Mouse (Mus musculus) midbrain, embryonic 15.5 days (tissue): Measurements from ENCODE around the gene Gm10718. TPM values are rescaled to one million over a fixed set of nuclear protein-coding genes. Genes with fewer than 3 reads are reported as not detected.
"Not testable (repeated sequence)": the region's sequence is repeated elsewhere in the genome, so short reads cannot be mapped to it uniquely, and the experiment has no call there.

Experiments used
- ATAC-seq: fragments of 200-750 bp; cut with Nextera tagmentation; replicated peaks from 2 replicates; pipeline ENCODE4 v1.8.0; 2017; ENCODE audit warnings: moderate TSS enrichment
- H3K27ac ChIP-seq: fragments of 300-500 bp; sonication (generic); 2 replicates; pipeline ENCODE4 v1.5.1; 2015; ENCODE audit warnings: mild to moderate bottlenecking, inconsistent platforms
- H3K27me3 ChIP-seq: fragments of 300-500 bp; sonication (generic); replicated peaks from 2 replicates; pipeline ENCODE4 v1.6.1; 2015; ENCODE audit warnings: inconsistent platforms
- H3K36me3 ChIP-seq: fragments of 300-500 bp; sonication (generic); replicated peaks from 2 replicates; pipeline ENCODE4 v1.6.1; 2015; ENCODE audit warnings: inconsistent platforms
- H3K4me1 ChIP-seq: fragments of 300-500 bp; sonication (generic); 2 replicates; pipeline ENCODE4 v1.6.1; 2015; ENCODE audit warnings: inconsistent platforms
- H3K4me2 ChIP-seq: fragments of 300-500 bp; sonication (generic); 2 replicates; pipeline ENCODE4 v1.6.1; 2015; ENCODE audit warnings: inconsistent platforms, mild to moderate bottlenecking, moderate library complexity
- H3K4me3 ChIP-seq: fragments of 300-500 bp; sonication (generic); 2 replicates; pipeline ENCODE4 v1.5.1; 2015; ENCODE audit warnings: mild to moderate bottlenecking, inconsistent platforms
- H3K9ac ChIP-seq: fragments of 300-500 bp; sonication (generic); 2 replicates; pipeline ENCODE4 v1.6.1; 2015; ENCODE audit warnings: mild to moderate bottlenecking, inconsistent platforms
- H3K9me3 ChIP-seq: fragments of 300-500 bp; sonication (generic); 2 replicates; pipeline ENCODE4 v1.6.1; 2016; ENCODE audit warnings: inconsistent platforms
- WGBS: fragments of 180-500 bp; shearing (Covaris S2); methylation state at CpG from one replicate; pipeline ENCODE4 v1.1.7; 2015; ENCODE audit warnings: mixed read lengths; 5-methylcytosine and 5-hydroxymethylcytosine counted together
- microRNA-seq: library from miRNA; unstranded; fragments of <30 nt; microRNA quantifications from one replicate; pipeline ENCODE4, GENCODE M21; 2016
- polyA plus RNA-seq: library from polyadenylated mRNA; unstranded; fragments of >200 nt; fragmentation: Nextera tagmentation; extraction: Ambion mirVana; gene quantifications from 2 replicates; pipeline ENCODE4 v1.2.1, GENCODE M21; 2015

Gene Gm10718
- polyA plus RNA-seq, 1 experiment from 2014 or later: 0.49 TPM

- H3K4me2 ChIP-seq, H3K27ac ChIP-seq, H3K36me3 ChIP-seq, H3K4me3 ChIP-seq, H3K4me1 ChIP-seq, H3K9ac ChIP-seq, H3K27me3 ChIP-seq, ATAC-seq, H3K9me3 ChIP-seq: not testable (repeated sequence)
- 69% methylated on average over 14 of the region's 16 CpGs for WGBS
Observed at GRCm38 (mm10) chr9:3029276-3030000, 6.1 kb downstream of the Gm10718 start.

- H3K27me3 ChIP-seq, H3K36me3 ChIP-seq, H3K9me3 ChIP-seq, H3K27ac ChIP-seq, H3K9ac ChIP-seq, ATAC-seq, H3K4me1 ChIP-seq, H3K4me2 ChIP-seq, H3K4me3 ChIP-seq: not testable (repeated sequence)
- 64% methylated on average over 3 of the region's 10 CpGs for WGBS
Observed at GRCm38 (mm10) chr9:3030677-3031318, 7.5 kb downstream of the Gm10718 start.

- not testable (repeated sequence) for H3K4me3 ChIP-seq, ATAC-seq, H3K4me2 ChIP-seq, H3K27me3 ChIP-seq, H3K9me3 ChIP-seq, H3K4me1 ChIP-seq, H3K27ac ChIP-seq, H3K9ac ChIP-seq, H3K36me3 ChIP-seq
- WGBS: 78% methylated on average over 2 of the region's 8 CpGs
Observed at GRCm38 (mm10) chr9:3034299-3034698, 11.0 kb downstream of the Gm10718 start, which contains the start of gene Gm17535. TSS of gene Gm17535 (plus strand) at chr9:3034599.

- not testable (repeated sequence) for ATAC-seq, H3K4me1 ChIP-seq, H3K9me3 ChIP-seq, H3K27ac ChIP-seq, H3K4me3 ChIP-seq, H3K9ac ChIP-seq, H3K4me2 ChIP-seq, H3K27me3 ChIP-seq, H3K36me3 ChIP-seq
- 75% methylated on average over 8 of the region's 8 CpGs for WGBS
Observed at GRCm38 (mm10) chr9:3036577-3036976, 13.2 kb downstream of the Gm10718 start, which contains the start of gene Gm10715. TSS of gene Gm10715 (plus strand) at chr9:3036877.

DNA sequence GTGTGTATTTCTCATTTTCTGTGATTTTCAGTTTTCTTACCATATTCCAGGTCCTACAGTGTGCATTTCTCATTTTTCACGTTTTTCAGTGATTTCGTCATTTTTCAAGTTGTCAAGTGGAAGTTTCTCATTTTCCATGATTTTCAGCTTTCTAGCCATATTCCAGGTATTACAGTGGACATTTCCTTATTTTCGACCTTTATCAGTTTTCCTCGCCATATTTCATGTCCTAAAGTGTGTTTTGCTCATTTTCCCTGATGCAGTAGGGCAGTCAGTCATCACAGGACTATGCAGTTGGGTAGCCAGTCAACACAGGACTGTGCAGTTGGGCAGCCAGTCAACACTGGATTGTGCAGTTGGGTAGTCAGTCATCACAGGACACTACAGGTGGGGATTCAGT is 14.8 kb downstream of the Gm10718 start:
- not testable (repeated sequence) for H3K36me3 ChIP-seq, H3K4me2 ChIP-seq, H3K4me3 ChIP-seq, H3K4me1 ChIP-seq, H3K27ac ChIP-seq, H3K9ac ChIP-seq, ATAC-seq, H3K27me3 ChIP-seq, H3K9me3 ChIP-seq
- WGBS: 64% methylated on average over 4 of the region's 4 CpGs

Small RNA genes lying within 50 kb of the gene (microRNA-seq; reads per million reads assigned to microRNA genes)
- not detected for gene Mir101c

Other genes with a start within 250 kb of the Gm10718 start
- not detected in 2 replicates for gene Gm10722, start 22.6 kb upstream of the Gm10718 start, polyA plus RNA-seq
- gene Gm11168, start 20.2 kb upstream of the Gm10718 start, polyA plus RNA-seq: not detected in 2 replicates
- gene Gm10721, start 10.4 kb upstream of the Gm10718 start, polyA plus RNA-seq: not detected in 2 replicates
- not detected in 2 replicates for gene Gm10720, start 7.9 kb upstream of the Gm10718 start, polyA plus RNA-seq
- 0.28 and 0.34 TPM in 2 replicates for gene Gm10719, start 6.1 kb upstream of the Gm10718 start, polyA plus RNA-seq
- gene Gm10717, start 1.9 kb downstream of the Gm10718 start, polyA plus RNA-seq: 0.92 and 1.0 TPM in 2 replicates
- not detected in 2 replicates for gene Gm17535, start 11.1 kb downstream of the Gm10718 start, polyA plus RNA-seq
- gene Gm10715, start 13.3 kb downstream of the Gm10718 start, polyA plus RNA-seq: not detected in 2 replicates